Mouse (Mus musculus) hindbrain, embryonic 11.5 days (tissue): ENCODE results near the gene Pttg1ip. TPM values are rescaled to one million over a fixed set of nuclear protein-coding genes. Genes with fewer than 3 reads are reported as not detected.

Experiments used
- ATAC-seq: fragments of 200-750 bp; cut with Nextera tagmentation; 2 replicates; pipeline ENCODE4 v1.8.0; 2017; ENCODE audit warnings: mild to moderate bottlenecking, moderate TSS enrichment, moderate library complexity; ENCODE audit not compliant: low FRiP score
- DNase-seq: peaks from one replicate; pipeline ENCODE4 v3.0.0-alpha.2; 2015; ENCODE audit warnings: low spot score
- H3K27ac ChIP-seq: fragments of 300-500 bp; sonication (generic); 2 replicates; pipeline ENCODE4 v1.5.1; 2014; ENCODE audit warnings: mild to moderate bottlenecking, low read depth, low read length
- H3K27me3 ChIP-seq: fragments of 300-500 bp; sonication (generic); 2 replicates; pipeline ENCODE4 v1.6.1; 2014; ENCODE audit warnings: mild to moderate bottlenecking, low read length, moderate library complexity, mixed read lengths; ENCODE audit not compliant: control insufficient read depth, insufficient read depth
- H3K36me3 ChIP-seq: fragments of 300-500 bp; sonication (generic); 2 replicates; pipeline ENCODE4 v1.6.1; 2014; ENCODE audit warnings: mild to moderate bottlenecking, low read length, moderate library complexity, mixed read lengths; ENCODE audit not compliant: control insufficient read depth, insufficient read depth
- H3K4me1 ChIP-seq: fragments of 300-500 bp; sonication (generic); replicated peaks from 2 replicates; pipeline ENCODE4 v1.6.1; 2014; ENCODE audit warnings: low read length, mixed read lengths; ENCODE audit not compliant: control insufficient read depth, insufficient read depth
- H3K4me2 ChIP-seq: fragments of 300-500 bp; sonication (generic); replicated peaks from 2 replicates; pipeline ENCODE4 v1.6.1; 2014; ENCODE audit warnings: mild to moderate bottlenecking, low read depth, low read length
- H3K4me3 ChIP-seq: fragments of 300-500 bp; sonication (generic); 2 replicates; pipeline ENCODE4 v1.5.1; 2014; ENCODE audit warnings: low read depth, low read length
- H3K9ac ChIP-seq: fragments of 300-500 bp; sonication (generic); 2 replicates; pipeline ENCODE4 v1.6.1; 2014; ENCODE audit warnings: low read depth, low read length
- H3K9me3 ChIP-seq: fragments of 300-500 bp; sonication (generic); 2 replicates; pipeline ENCODE4 v1.6.1; 2016; ENCODE audit warnings: low read length; ENCODE audit not compliant: control insufficient read depth
- WGBS: fragments of 180-500 bp; shearing (Covaris S2); extraction: QIAGEN DNeasy Blood & Tissue Kit; methylation state at CpG from one replicate; pipeline ENCODE4 v1.1.7; 2014; 5-methylcytosine and 5-hydroxymethylcytosine counted together
- polyA plus RNA-seq: library from polyadenylated mRNA; unstranded; fragments of >200 nt; fragmentation: Nextera tagmentation; extraction: Ambion mirVana; gene quantifications from 2 replicates; pipeline ENCODE4 v1.2.1, GENCODE M21; 2014

Gene Pttg1ip
- polyA plus RNA-seq, 1 experiment from 2014 or later = 73.1 TPM

DNA sequence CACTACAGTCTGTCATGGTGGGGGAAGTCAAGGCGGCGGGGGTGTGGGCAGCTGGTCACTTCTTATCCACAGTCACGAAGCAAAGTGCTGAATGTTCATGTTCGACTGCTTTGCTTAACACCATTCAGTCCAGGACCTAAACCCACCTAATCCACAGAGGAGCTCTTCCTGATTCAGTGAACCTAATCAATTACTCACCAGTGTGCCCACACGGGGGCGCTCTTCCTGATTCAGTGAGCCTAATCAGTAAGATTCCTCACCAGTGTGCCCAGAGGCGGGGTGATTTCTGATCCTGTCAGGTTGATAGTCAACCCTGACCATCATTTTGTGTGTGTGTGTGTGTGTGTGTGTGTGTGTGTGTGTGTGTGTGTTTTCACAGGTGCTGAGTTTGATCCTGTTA, 38.3 kb upstream of the Pttg1ip start:
- Histone ChIP-seq H3K9me3 (no peaks in the 10 kb centered on the region), H3K27ac (no peak overlapping the region), H3K4me2 (no peak overlapping the region), H3K4me1 (no peaks in the 10 kb centered on the region), H3K4me3 (no peak overlapping the region), H3K36me3 (no peaks in the 10 kb centered on the region), H3K9ac (no peak overlapping the region), H3K27me3 (no peaks in the 10 kb centered on the region)
- ATAC-seq (no peak), DNase-seq (peak; percentile 68)
- 41% methylated on average over 7 of the region's 7 CpGs for WGBS

DNA sequence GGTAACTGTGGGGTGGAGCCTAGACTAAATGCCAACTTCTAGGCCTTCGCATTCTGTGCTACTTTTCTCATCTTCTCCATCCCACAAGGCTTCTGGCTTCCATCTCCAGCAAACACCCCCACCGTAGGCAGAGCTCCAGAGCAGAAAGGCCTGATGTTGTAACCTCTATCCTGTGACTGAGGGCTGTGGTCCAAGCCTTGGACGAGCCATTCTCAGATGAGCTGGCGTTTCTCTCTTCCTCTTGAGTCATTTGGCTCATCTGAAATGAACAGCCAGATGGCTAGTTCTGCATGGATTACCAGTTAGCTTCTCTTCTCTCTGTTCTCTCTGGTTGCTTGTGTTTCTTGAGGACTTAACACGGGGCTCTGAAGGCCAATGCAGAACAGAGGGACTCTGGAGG, 36.6 kb upstream of the Pttg1ip start:
- H3K9ac ChIP-seq = no peak overlapping the region
- 80% methylated on average over 5 of the region's 5 CpGs for WGBS
- no peak for ATAC-seq

DNA sequence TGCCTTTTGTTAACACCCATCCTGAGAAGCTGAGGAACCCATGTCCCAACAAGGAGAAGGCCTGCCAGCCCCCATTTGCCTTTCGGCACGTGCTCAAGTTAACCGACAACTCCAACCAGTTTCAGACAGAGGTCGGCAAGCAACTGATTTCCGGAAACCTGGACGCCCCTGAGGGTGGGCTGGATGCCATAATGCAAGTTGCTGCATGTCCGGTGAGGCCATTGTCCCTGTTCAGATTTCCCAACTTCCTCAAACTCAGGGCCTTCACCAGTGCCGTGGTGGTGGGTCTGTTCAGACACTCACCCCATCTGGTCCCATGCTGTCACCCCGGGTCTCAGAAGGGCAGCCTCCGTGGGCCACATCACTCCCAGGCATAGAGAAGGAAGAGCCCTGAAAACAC, 32.9 kb upstream of the Pttg1ip start:
- no peak overlapping the region for H3K4me2 ChIP-seq
- DNase-seq = no peak
- H3K9ac ChIP-seq = no peak overlapping the region
- ATAC-seq = no peak
- H3K4me3 ChIP-seq = no peak overlapping the region
- no peak overlapping the region for H3K27ac ChIP-seq
- H3K27me3 ChIP-seq = no peaks in the 10 kb centered on the region
- 87% methylated on average over 10 of the region's 10 CpGs for WGBS
- H3K36me3 ChIP-seq = no peaks in the 10 kb centered on the region
- H3K4me1 ChIP-seq = no peaks in the 10 kb centered on the region
- H3K9me3 ChIP-seq = no peaks in the 10 kb centered on the region

More for the DNA sequence above, 36.6 kb upstream of the Pttg1ip start:
- no peaks in the 10 kb centered on the region for H3K27me3 ChIP-seq
- H3K9me3 ChIP-seq = no peaks in the 10 kb centered on the region
- H3K36me3 ChIP-seq = no peaks in the 10 kb centered on the region
- no peak overlapping the region for H3K27ac ChIP-seq
- H3K4me2 ChIP-seq = no peak overlapping the region
- H3K4me3 ChIP-seq = no peak overlapping the region
- DNase-seq = no peak
- H3K4me1 ChIP-seq = no peaks in the 10 kb centered on the region

DNA sequence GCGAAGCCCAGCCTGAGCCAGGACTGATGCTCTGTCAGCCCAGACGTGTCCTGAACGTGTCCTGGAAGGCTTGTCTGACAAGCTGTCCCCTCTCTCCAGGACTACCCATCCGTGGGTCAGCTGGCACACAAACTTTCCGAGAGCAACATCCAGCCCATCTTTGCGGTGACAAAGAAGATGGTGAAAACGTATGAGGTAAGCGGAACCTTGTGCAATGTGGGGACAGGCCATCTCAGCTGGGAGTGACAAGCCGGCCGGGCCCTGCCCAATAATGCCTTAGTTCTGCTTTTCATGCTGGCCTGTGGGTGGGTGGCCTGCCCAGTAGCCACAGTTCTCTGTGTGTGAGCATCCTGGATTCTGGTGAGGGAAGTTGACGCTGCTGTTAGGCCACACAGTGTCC, 30.6 kb upstream of the Pttg1ip start:
- H3K4me1 ChIP-seq = no peaks in the 10 kb centered on the region
- no peaks in the 10 kb centered on the region for H3K36me3 ChIP-seq
- H3K4me3 ChIP-seq = no peak overlapping the region
- no peaks in the 10 kb centered on the region for H3K9me3 ChIP-seq
- no peak overlapping the region for H3K4me2 ChIP-seq
- no peak overlapping the region for H3K27ac ChIP-seq
- ATAC-seq = no peak
- H3K27me3 ChIP-seq = no peaks in the 10 kb centered on the region
- no peak for DNase-seq
- H3K9ac ChIP-seq = no peak overlapping the region
- WGBS = 73% methylated on average over 11 of the region's 11 CpGs

- DNase-seq (no peak), ATAC-seq (no peak)
- WGBS = 88% methylated on average over 5 of the region's 5 CpGs
- Histone ChIP-seq H3K27me3 (no peaks in the 10 kb centered on the region), H3K4me1 (no peaks in the 10 kb centered on the region), H3K4me2 (no peak overlapping the region), H3K4me3 (no peak overlapping the region), H3K9ac (no peak overlapping the region), H3K27ac (no peak overlapping the region), H3K9me3 (no peaks in the 10 kb centered on the region), H3K36me3 (no peaks in the 10 kb centered on the region)
Measured at GRCm38 (mm10) chr10:77552162-77552561, 29.4 kb upstream of the Pttg1ip start.

DNA sequence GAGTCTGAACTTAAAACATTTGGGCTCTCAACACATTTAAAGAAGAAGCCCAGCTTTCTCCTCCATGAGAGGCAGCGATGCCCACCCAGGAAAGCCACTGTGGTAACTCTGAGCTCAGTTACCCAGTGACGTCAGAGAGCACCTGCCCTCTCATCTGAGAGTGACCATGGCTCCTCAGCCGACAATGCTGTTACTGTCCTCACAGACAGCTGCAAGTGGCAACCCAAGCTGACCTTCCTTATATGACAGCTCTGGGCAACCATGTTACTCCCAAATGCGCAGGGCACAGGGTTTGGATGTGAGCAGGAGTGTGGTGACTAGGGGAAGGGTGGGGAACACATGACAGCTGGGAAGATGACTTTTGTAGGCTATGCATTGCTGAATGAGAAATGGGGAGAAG, 28.2 kb upstream of the Pttg1ip start:
- ATAC-seq = no peak
- Histone ChIP-seq H3K36me3 (no peaks in the 10 kb centered on the region), H3K27ac (no peak overlapping the region), H3K9me3 (no peaks in the 10 kb centered on the region), H3K4me1 (no peaks in the 10 kb centered on the region), H3K4me2 (no peak overlapping the region), H3K27me3 (no peaks in the 10 kb centered on the region), H3K4me3 (no peak overlapping the region), H3K9ac (no peak overlapping the region)
- DNase-seq = no peak
- WGBS = 81% methylated on average over 4 of the region's 4 CpGs

GRCm38 (mm10) chr10:77554918-77555317, 26.6 kb upstream of the Pttg1ip start:
- WGBS = 91% methylated on average over 4 of the region's 4 CpGs
- ATAC-seq = no peak
- H3K27ac ChIP-seq = no peak overlapping the region

DNA sequence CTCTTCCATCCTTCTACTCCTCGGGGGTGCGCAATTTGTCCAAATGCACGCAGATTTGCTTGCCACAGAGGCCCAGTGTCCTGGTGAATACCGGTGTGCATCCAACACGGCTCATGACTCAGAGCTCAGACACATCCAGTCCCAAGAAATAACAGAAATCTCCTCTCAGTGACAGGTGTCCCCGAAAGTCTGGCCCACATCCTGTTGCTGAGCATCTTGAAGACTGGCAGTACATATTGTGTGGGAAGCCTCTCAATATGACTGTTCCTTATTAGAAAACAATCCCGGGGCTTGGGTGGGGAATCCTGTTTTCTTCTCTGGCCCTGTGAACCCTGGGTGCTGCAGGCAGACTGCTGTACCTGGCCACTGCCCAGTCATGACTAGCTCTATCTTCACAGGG, 24.9 kb upstream of the Pttg1ip start:
- H3K4me3 ChIP-seq = no peak overlapping the region
- H3K36me3 ChIP-seq = no peaks in the 10 kb centered on the region
- H3K4me1 ChIP-seq = no peaks in the 10 kb centered on the region
- no peaks in the 10 kb centered on the region for H3K27me3 ChIP-seq
- no peak for ATAC-seq
- WGBS = 92% methylated on average over 7 of the region's 7 CpGs
- no peak for DNase-seq
- H3K4me2 ChIP-seq = no peak overlapping the region
- no peaks in the 10 kb centered on the region for H3K9me3 ChIP-seq
- no peak overlapping the region for H3K9ac ChIP-seq
- no peak overlapping the region for H3K27ac ChIP-seq

More at GRCm38 (mm10) chr10:77554918-77555317, 26.6 kb upstream of the Pttg1ip start:
- no peaks in the 10 kb centered on the region for H3K9me3 ChIP-seq
- no peak overlapping the region for H3K4me3 ChIP-seq
- H3K4me2 ChIP-seq = no peak overlapping the region
- H3K9ac ChIP-seq = no peak overlapping the region
- H3K4me1 ChIP-seq = no peaks in the 10 kb centered on the region
- H3K27me3 ChIP-seq = no peaks in the 10 kb centered on the region
- no peaks in the 10 kb centered on the region for H3K36me3 ChIP-seq
- no peak for DNase-seq

DNA sequence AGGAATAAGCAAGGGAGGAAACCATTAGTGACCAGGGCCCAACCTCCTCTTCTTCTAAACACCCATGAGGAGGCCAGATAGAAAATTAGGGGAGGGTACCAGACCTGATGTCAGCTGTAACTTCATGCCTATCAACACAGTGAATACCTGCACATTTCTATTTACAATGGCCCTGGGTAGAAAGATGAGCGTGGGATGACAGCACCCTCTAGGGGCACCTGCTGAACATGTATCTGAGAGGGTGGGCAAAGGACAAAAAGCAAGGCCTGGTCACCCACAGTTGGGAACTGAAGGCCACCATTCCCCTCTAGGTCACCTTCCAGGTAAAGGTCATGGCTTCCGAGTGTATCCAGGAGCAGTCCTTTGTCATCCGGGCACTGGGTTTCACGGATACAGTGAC, 23.9 kb upstream of the Pttg1ip start:
- no peaks in the 10 kb centered on the region for H3K9me3 ChIP-seq
- H3K4me3 ChIP-seq = no peak overlapping the region
- no peaks in the 10 kb centered on the region for H3K27me3 ChIP-seq
- H3K9ac ChIP-seq = no peak overlapping the region
- no peak overlapping the region for H3K4me2 ChIP-seq
- DNase-seq (no peak), ATAC-seq (no peak)
- H3K36me3 ChIP-seq = no peaks in the 10 kb centered on the region
- 86% methylated on average over 4 of the region's 4 CpGs for WGBS
- H3K4me1 ChIP-seq = no peaks in the 10 kb centered on the region
- no peak overlapping the region for H3K27ac ChIP-seq
